Comparison of ENCODE assay signal across 13 mouse cellular contexts in the genomic region with DNA sequence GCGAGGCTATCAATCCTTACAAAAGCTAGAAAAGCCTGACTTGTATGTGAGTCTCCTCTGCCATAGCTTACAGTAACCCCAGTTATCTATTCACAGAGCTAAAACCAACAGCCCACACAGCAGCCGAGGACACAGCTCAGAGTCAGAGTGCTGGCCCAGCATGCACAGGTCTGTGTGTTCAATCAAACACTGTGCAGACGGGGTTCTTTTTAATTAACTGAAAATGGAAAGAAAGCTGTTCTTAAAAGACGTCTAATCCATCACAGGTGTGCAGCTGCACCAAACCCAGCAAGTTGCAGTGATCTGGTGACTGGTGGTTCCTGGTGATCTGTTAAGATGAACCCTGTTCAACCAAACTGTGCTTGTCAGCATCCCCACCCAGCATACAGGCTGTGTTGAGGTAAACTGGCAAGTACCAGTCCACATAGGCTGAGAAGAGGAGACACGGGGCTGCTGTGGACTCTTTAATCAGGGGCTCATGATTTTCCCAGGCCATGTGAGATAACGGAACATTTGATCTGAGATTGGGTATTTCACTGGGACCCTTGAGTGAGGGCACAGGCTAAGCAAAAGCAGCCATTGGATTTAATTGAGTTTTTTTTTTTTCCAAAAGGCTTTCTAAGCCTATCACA.
"Had no signal": no experiment of that assay in that cellular context is flagged by ENCODE, and none has a peak within 500 bp of the region (broad histone marks: within the 10 kb centered on the region; RNA-seq: fewer than 3 reads in every experiment).

No protein-coding gene starts in this region.

- H3K27ac ChIP-seq: left cerebral cortex, adult 2 months; liver, embryonic 12.5 days; neural tube, embryonic 12.5 days; stomach, embryonic 15.5 days had no signal

- H3K4me1 ChIP-seq: liver, embryonic 12.5 days; neural tube, embryonic 12.5 days; stomach, embryonic 15.5 days had no signal

- H3K9ac ChIP-seq: liver, embryonic 12.5 days; neural tube, embryonic 12.5 days; stomach, embryonic 15.5 days had no signal

- H3K36me3 ChIP-seq: liver, embryonic 12.5 days; neural tube, embryonic 12.5 days; stomach, embryonic 15.5 days had no signal

- H3K4me2 ChIP-seq: liver, embryonic 12.5 days; neural tube, embryonic 12.5 days; stomach, embryonic 15.5 days had no signal

- H3K9me3 ChIP-seq: liver, embryonic 12.5 days; neural tube, embryonic 12.5 days; stomach, embryonic 15.5 days had no signal

- DNase-seq: kidney, adult 8-10 months; kidney, postnatal 25 days; midbrain, embryonic 14.5 days; right cerebral cortex, postnatal 4 days; spleen, adult 18-20 months; thymus, adult 2 months; thymus, postnatal 25 days had no signal

- H3K27me3 ChIP-seq: liver, embryonic 12.5 days; neural tube, embryonic 12.5 days; stomach, embryonic 15.5 days had no signal

- H3K4me3 ChIP-seq: left cerebral cortex, adult 2 months; liver, embryonic 12.5 days; myocyte; neural tube, embryonic 12.5 days; stomach, embryonic 15.5 days had no signal

- ATAC-seq: intestine, postnatal 0 days; liver, embryonic 12.5 days had no signal
